Comparison of ENCODE assay signal across 17 mouse cellular contexts in genomic region chr12:25180861-25181260, GRCm38 (mm10).
A peak's percentile ranks its signal among the peaks of the same experiment; 100 is the strongest.
DNase-seq lines count a peak whose midpoint lies in the region; ATAC-seq and TF ChIP-seq lines count a peak whose summit lies in the region.
"Had no signal": no experiment of that assay in that cellular context is flagged by ENCODE, and none has a peak within 500 bp of the region (broad histone marks: within the 10 kb centered on the region; RNA-seq: fewer than 3 reads in every experiment).

No protein-coding gene starts in this region.

- 100% methylated on average over 1 of the region's 1 CpGs for WGBS in forebrain, postnatal 0 days
- 96% methylated on average over 1 of the region's 1 CpGs for WGBS in forebrain, embryonic 12.5 days
- 100% methylated on average over 1 of the region's 1 CpGs for WGBS in lung, adult 2 months

- H3K27me3 ChIP-seq in forebrain, postnatal 0 days (ENCODE audit: insufficient read depth, low read length), result no peaks in the 10 kb centered on the region
- no peaks in the 10 kb centered on the region for H3K27me3 ChIP-seq in forebrain, embryonic 12.5 days
- H3K27me3 ChIP-seq: forebrain, embryonic 15.5 days; limb, embryonic 13.5 days had no signal

- no peak for DNase-seq in forebrain, postnatal 0 days
- no peak for DNase-seq in lung, adult 2 months
- no peak for DNase-seq in lung, postnatal 10 days
- peak; percentile 37 for DNase-seq in ES-CJ7 (ENCODE audit: low read depth, low spot score)
- no peak for DNase-seq in cerebellum, adult 11-12 months
- no peak for DNase-seq in adrenal gland, postnatal 14 days
- DNase-seq: cerebellum, postnatal 36 days; gastrocnemius, postnatal 36 days; layer of hippocampus, adult 9-11 months; thymus, postnatal 14 days had no signal

- H3K4me3 ChIP-seq in forebrain, postnatal 0 days (ENCODE audit: low read depth, low read length), result no peak overlapping the region
- H3K4me3 ChIP-seq in forebrain, embryonic 12.5 days (replicated peaks), result no peak overlapping the region
- no peak overlapping the region for H3K4me3 ChIP-seq in lung, adult 2 months (replicated peaks; ENCODE audit: extremely low read depth, low read depth, low read length)
- H3K4me3 ChIP-seq: forebrain, embryonic 15.5 days; limb, embryonic 13.5 days; midbrain, embryonic 10.5 days had no signal

- peak; percentile 27; the same call in 1 of the 2 replicates for TF ChIP-seq CTCF in forebrain, postnatal 0 days (IDR thresholded peaks at IDR 0.05; ENCODE audit: low read depth)
- peak; percentile 32; the same call in 1 of the 2 replicates for TF ChIP-seq CTCF in lung, adult 2 months (IDR thresholded peaks at IDR 0.05; ENCODE audit: insufficient read depth, low read length)

- no peaks in the 10 kb centered on the region for H3K9me3 ChIP-seq in forebrain, postnatal 0 days (ENCODE audit: low read length)
- peaks cover 5% of the 10 kb centered on the region; the same call in 1 of the 2 replicates for H3K9me3 ChIP-seq in forebrain, embryonic 12.5 days
- H3K9me3 ChIP-seq: forebrain, embryonic 15.5 days had no signal

- no peak overlapping the region for H3K9ac ChIP-seq in forebrain, postnatal 0 days
- H3K9ac ChIP-seq in forebrain, embryonic 12.5 days, result no peak overlapping the region
- H3K9ac ChIP-seq: forebrain, embryonic 15.5 days; limb, embryonic 13.5 days had no signal

- ATAC-seq in forebrain, postnatal 0 days, result no peak
- no peak for ATAC-seq in forebrain, embryonic 12.5 days (ENCODE audit: low FRiP score)
- ATAC-seq in megakaryocyte progenitor cell, adult 5-6 weeks (replicated peaks; ENCODE audit: poor library complexity), result 0 out of 2 replicates have a peak, but pooled peaks have one; percentile 45
- ATAC-seq: activated CD4-positive, CD25-positive, alpha-beta regulatory T cell, adult 4 months; forebrain, embryonic 15.5 days; intestine, embryonic 16.5 days had no signal

- H3K4me2 ChIP-seq in forebrain, postnatal 0 days (ENCODE audit: low read depth), result no peak overlapping the region
- H3K4me2 ChIP-seq in forebrain, embryonic 12.5 days, result no peak overlapping the region
- H3K4me2 ChIP-seq: forebrain, embryonic 15.5 days; limb, embryonic 13.5 days had no signal

- no peak for TF ChIP-seq POLR2A in lung, adult 2 months (IDR thresholded peaks at IDR 0.05; ENCODE audit: borderline replicate concordance, extremely low read depth, low read depth, low read length)

- no peak overlapping the region for H3K27ac ChIP-seq in forebrain, postnatal 0 days (ENCODE audit: low read depth, low read length)
- no peak overlapping the region for H3K27ac ChIP-seq in forebrain, embryonic 12.5 days
- H3K27ac ChIP-seq: forebrain, embryonic 15.5 days; limb, embryonic 13.5 days had no signal

- no peaks in the 10 kb centered on the region for H3K4me1 ChIP-seq in forebrain, postnatal 0 days (ENCODE audit: insufficient read depth)
- no peaks in the 10 kb centered on the region for H3K4me1 ChIP-seq in forebrain, embryonic 12.5 days
- peaks cover 2% of the 10 kb centered on the region; the same call in 1 of the 2 replicates for H3K4me1 ChIP-seq in lung, adult 2 months (ENCODE audit: control insufficient read depth, insufficient read depth, low read length)
- H3K4me1 ChIP-seq: forebrain, embryonic 15.5 days had no signal

- no peaks in the 10 kb centered on the region for H3K36me3 ChIP-seq in forebrain, postnatal 0 days (ENCODE audit: insufficient read depth)
- H3K36me3 ChIP-seq in forebrain, embryonic 12.5 days (replicated peaks), result no peaks in the 10 kb centered on the region
- H3K36me3 ChIP-seq: forebrain, embryonic 15.5 days; limb, embryonic 13.5 days; midbrain, embryonic 10.5 days had no signal
